Mouse (Mus musculus) limb, embryonic 12.5 days (tissue): Measurements from ENCODE around the gene 4922502D21Rik. TPM values are rescaled to one million over a fixed set of nuclear protein-coding genes. Genes with fewer than 3 reads are reported as not detected.

Experiments used
- ATAC-seq: fragments of 200-750 bp; cut with Nextera tagmentation; 2 replicates; pipeline ENCODE4 v1.8.0; 2017; ENCODE audit warnings: low read depth, moderate TSS enrichment; ENCODE audit not compliant: insufficient number of reproducible peaks, insufficient read depth, low FRiP score, low TSS enrichment
- H3K27ac ChIP-seq: fragments of 300-500 bp; sonication (generic); 2 replicates; pipeline ENCODE4 v1.5.1; 2016; ENCODE audit warnings: mild to moderate bottlenecking, moderate library complexity
- H3K27me3 ChIP-seq: fragments of 300-500 bp; sonication (generic); 2 replicates; pipeline ENCODE4 v1.6.1; 2016; ENCODE audit warnings: mild to moderate bottlenecking, moderate library complexity
- H3K36me3 ChIP-seq: fragments of 300-500 bp; sonication (generic); 2 replicates; pipeline ENCODE4 v1.6.1; 2016; ENCODE audit warnings: mild to moderate bottlenecking, moderate library complexity
- H3K4me1 ChIP-seq: fragments of 300-500 bp; sonication (generic); replicated peaks from 2 replicates; pipeline ENCODE4 v1.6.1; 2016
- H3K4me2 ChIP-seq: fragments of 300-500 bp; sonication (generic); 2 replicates; pipeline ENCODE4 v1.6.1; 2016; ENCODE audit warnings: mild to moderate bottlenecking, moderate library complexity
- H3K4me3 ChIP-seq: fragments of 300-500 bp; sonication (generic); replicated peaks from 2 replicates; pipeline ENCODE4 v1.5.1; 2016; ENCODE audit warnings: mild to moderate bottlenecking
- H3K9ac ChIP-seq: fragments of 300-500 bp; sonication (generic); replicated peaks from 2 replicates; pipeline ENCODE4 v1.6.1; 2016; ENCODE audit warnings: mild to moderate bottlenecking, moderate library complexity
- H3K9me3 ChIP-seq: fragments of 300-500 bp; sonication (generic); 2 replicates; pipeline ENCODE4 v1.6.1; 2016; ENCODE audit warnings: mild to moderate bottlenecking, moderate library complexity
- WGBS: fragments of 180-500 bp; shearing (Covaris S2); methylation state at CpG from one replicate; pipeline ENCODE4 v1.1.7; 2016; 5-methylcytosine and 5-hydroxymethylcytosine counted together
- polyA plus RNA-seq: library from polyadenylated mRNA; unstranded; fragments of >200 nt; fragmentation: Nextera tagmentation; extraction: Ambion mirVana; gene quantifications from 2 replicates; pipeline ENCODE4 v1.2.1, GENCODE M21; 2016

The 4922502D21Rik gene
- polyA plus RNA-seq, 1 experiment from 2014 or later, result not detected

DNA sequence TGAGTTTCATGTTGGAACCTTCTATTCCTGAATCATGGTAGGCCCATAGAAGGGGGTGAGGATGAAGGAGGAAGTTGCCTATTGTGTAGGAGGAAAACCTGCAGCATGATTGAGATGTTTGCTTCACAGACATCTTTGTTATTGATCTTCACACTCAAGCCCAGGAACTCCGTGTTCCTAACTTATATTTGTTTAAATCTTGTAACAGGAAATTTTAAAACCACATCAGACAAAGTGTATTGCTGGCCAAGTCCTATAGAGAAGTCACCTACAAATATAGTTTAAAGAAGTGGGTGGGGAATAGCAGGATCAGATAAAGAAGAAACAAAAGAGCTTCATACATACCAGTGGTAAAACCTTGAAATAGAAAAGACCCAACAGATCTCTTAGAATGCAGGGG is 27.4 kb downstream of the 4922502D21Rik start:
- ATAC-seq, result no peak
- no peak overlapping the region for H3K4me2 ChIP-seq
- WGBS, result 71% methylated on average over 1 of the region's 1 CpGs
- H3K9me3 ChIP-seq, result no peaks in the 10 kb centered on the region
- H3K4me1 ChIP-seq, result no peaks in the 10 kb centered on the region
- H3K9ac ChIP-seq, result no peak overlapping the region
- H3K27ac ChIP-seq, result no peak overlapping the region
- H3K27me3 ChIP-seq, result no peaks in the 10 kb centered on the region
- H3K4me3 ChIP-seq, result no peak overlapping the region
- H3K36me3 ChIP-seq, result no peaks in the 10 kb centered on the region

DNA sequence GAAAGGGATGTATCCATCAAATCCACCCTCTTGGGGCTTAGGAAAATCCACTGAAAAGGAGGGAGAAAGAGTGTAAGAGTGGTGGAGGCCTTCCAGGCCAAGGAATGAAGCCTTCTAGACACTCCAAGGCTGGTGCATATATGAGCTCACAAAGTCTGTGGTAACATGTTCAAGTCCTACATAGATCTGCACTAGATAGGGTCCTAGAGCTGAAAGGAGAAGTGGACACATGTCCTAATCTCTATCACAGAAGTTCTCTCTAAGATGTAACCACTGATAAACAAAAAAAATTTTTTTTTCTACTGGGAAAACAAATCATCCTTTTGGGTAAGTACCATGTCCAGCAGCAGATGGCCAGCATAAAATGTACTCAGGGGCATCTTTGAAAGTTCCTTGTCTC is 42.9 kb downstream of the 4922502D21Rik start:
- no peak overlapping the region for H3K4me2 ChIP-seq
- no peaks in the 10 kb centered on the region for H3K4me1 ChIP-seq
- no peaks in the 10 kb centered on the region for H3K9me3 ChIP-seq
- ATAC-seq, result no peak
- H3K36me3 ChIP-seq, result no peaks in the 10 kb centered on the region
- H3K27me3 ChIP-seq, result no peaks in the 10 kb centered on the region
- no peak overlapping the region for H3K4me3 ChIP-seq
- no peak overlapping the region for H3K27ac ChIP-seq
- H3K9ac ChIP-seq, result no peak overlapping the region

DNA sequence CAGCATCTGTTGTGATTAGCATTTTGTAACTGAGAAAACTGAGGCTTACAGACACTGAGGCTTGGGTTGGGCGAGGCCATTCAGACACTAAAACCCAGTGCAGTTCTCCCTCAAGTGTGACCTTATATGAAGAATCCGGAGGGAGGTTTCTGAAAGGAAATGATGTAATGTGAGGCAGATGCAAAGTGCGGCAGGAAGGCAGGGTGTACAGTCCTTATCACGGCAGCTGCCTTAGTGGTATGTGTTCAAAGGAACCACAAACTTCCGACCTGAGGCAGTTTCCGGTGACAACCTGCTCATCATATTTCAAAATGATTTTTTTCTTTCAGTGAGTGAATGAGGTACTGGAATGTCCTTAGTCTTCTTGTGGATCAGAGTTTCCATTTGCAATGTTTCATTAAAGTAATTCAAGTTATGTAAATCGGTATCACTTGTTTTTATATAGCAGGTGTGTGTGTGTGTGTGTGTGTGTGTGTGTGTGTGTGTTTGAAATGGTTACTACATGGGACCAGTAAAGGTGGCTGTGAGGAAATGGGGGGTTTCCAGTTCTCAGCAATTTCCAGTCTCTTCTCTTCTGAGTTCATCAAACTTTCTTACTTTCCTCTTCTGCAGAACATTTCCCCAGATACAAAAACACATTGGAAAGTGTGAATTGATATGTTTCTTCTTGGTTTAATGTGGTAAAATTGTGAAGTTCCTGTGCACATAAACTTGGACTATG is 47.1 kb downstream of the 4922502D21Rik start:
- Histone ChIP-seq H3K9ac (no peak overlapping the region), H3K9me3 (no peaks in the 10 kb centered on the region), H3K4me3 (no peak overlapping the region), H3K36me3 (no peaks in the 10 kb centered on the region), H3K4me2 (no peak overlapping the region), H3K27me3 (no peaks in the 10 kb centered on the region), H3K4me1 (no peaks in the 10 kb centered on the region), H3K27ac (no peak overlapping the region)
- no peak for ATAC-seq
- 76% methylated on average over 7 of the region's 7 CpGs for WGBS

DNA sequence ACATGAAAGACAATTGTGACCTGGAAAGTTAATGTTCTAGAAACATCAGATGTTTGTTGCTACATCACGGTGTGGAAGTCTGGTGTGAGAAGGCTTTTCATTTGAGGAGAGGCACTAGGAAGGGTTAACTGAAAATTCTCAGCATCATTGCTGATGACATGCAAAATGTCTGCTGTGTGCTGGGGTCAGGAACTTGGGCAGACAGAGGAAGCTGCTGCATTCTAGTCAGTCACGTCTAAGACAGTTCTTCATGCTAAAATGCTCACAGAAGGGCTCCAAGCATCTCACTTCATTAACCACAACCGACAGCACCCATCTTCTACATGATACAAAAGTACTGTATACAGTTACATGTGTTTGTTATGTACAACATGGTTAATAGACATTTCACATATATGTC is 48.3 kb downstream of the 4922502D21Rik start:
- H3K4me2 ChIP-seq, result no peak overlapping the region
- H3K4me1 ChIP-seq, result no peaks in the 10 kb centered on the region
- no peak overlapping the region for H3K27ac ChIP-seq
- no peak overlapping the region for H3K4me3 ChIP-seq
- no peaks in the 10 kb centered on the region for H3K9me3 ChIP-seq
- ATAC-seq, result no peak
- H3K27me3 ChIP-seq, result no peaks in the 10 kb centered on the region
- 66% methylated on average over 3 of the region's 3 CpGs for WGBS
- H3K9ac ChIP-seq, result no peak overlapping the region
- no peaks in the 10 kb centered on the region for H3K36me3 ChIP-seq

DNA sequence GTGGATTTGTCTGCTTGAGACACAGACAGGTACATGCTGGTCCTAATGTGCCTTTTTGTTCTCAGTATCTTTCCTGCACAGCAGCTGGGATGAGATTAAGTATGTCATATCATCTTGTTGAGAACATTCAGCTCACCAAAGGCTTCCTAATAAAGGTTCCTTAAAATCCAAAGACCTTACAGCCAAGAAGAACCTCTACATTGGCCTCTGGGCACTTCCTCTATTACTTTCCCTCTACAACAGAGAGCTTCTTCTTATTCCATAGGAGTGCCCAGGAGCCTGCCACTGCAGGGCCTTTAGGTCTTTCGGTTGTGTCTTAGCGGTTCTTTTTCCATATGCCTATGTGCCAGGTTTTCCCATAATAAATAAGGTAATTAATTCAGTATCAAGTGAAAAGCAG is 55.1 kb downstream of the 4922502D21Rik start:
- ATAC-seq, result no peak

DNA sequence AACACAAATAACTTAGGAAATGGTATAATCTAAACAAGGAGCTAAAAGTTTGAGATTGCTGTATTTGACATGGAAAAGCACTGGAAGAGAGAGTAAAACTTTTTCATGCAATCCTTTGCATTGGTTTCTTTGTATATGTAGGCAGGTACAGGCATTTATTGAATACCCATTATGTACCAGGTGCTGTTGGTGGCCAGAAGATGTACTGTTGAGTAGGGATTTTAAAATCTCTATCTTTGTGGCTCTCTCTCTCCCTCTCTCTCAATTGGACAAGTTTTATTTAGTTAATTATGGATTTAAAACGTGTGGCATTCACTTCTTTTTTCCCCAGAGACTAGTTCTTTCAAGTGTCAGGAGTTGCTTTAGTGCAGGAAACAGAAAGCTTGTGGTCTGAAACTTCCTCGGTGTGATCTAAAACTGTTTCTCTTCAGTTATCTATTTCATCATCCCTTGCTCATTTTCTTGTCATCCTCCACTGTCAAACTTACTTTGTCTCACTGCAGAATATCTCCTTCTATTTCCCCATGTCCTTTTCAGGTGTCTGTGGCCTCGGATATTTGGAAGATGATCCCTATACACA is 55.9 kb downstream of the 4922502D21Rik start:
- Histone ChIP-seq H3K4me3 (no peak overlapping the region), H3K4me1 (no peaks in the 10 kb centered on the region), H3K9ac (no peak overlapping the region), H3K27ac (no peak overlapping the region), H3K4me2 (no peak overlapping the region), H3K27me3 (no peaks in the 10 kb centered on the region), H3K36me3 (no peaks in the 10 kb centered on the region), H3K9me3 (no peaks in the 10 kb centered on the region)
- ATAC-seq, result no peak
- 69% methylated on average over 3 of the region's 3 CpGs for WGBS

More for the DNA sequence above, 55.1 kb downstream of the 4922502D21Rik start:
- Histone ChIP-seq H3K36me3 (no peaks in the 10 kb centered on the region), H3K4me2 (no peak overlapping the region), H3K9me3 (no peaks in the 10 kb centered on the region), H3K27me3 (no peaks in the 10 kb centered on the region), H3K4me1 (no peaks in the 10 kb centered on the region), H3K27ac (no peak overlapping the region), H3K9ac (no peak overlapping the region), H3K4me3 (no peak overlapping the region)
- WGBS, result 95% methylated on average over 2 of the region's 2 CpGs

DNA sequence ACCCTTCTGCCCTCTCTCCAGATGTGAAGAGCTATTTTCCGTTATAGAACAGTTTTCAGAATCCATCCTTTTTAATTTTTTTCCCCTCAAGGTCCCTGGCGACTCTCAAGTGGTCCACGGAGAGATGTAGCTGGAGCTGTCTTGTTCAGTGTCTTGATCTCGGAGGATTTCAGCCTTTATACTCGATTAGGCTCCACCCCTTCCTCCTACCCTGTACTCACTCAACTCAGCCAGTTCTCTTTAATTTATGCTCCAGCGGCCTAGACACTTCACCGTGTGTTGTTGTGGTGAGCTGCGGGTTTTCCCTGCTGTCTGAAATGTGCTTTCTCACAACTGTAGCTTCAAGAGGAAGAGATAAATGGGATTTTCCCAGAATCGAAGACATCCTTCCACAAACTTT is 56.4 kb downstream of the 4922502D21Rik start, which contains the start of gene Cd69:
Gene Cd69, minus strand, starts transcription at position 217 of the 400 bp plus-strand sequence.
- H3K9me3 ChIP-seq, result no peaks in the 10 kb centered on the region
- H3K27me3 ChIP-seq, result no peaks in the 10 kb centered on the region
- no peak within 1 kb of the TSS for H3K9ac ChIP-seq
- H3K4me2 ChIP-seq, result no peak within 1 kb of the TSS
- H3K4me3 ChIP-seq, result no peak within 1 kb of the TSS
- no peaks in the 10 kb centered on the region for H3K36me3 ChIP-seq
- ATAC-seq, result no peak
- H3K4me1 ChIP-seq, result no peaks in the 10 kb centered on the region
- no peak within 1 kb of the TSS for H3K27ac ChIP-seq
- WGBS, result 80% methylated on average over 9 of the region's 9 CpGs

DNA sequence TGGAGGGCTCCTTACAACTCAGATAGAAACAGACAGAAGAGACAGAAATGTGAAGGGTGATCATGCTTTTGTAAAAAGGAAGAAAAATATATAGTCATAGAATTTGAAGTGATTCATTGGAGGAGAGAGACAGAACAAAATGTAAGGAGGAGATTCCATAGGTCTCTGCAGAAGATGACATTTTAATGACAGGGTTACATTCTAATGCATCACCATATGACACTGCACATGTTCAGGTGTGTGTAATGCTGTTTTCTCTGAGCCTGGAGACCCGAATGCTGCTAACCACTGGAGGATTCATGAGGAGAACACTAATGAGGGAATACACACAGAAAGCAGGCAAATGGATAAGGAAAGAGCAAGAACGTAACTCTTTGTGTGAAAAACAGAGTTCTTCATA is 57.1 kb downstream of the 4922502D21Rik start:
- H3K4me3 ChIP-seq, result no peak overlapping the region
- H3K27me3 ChIP-seq, result no peaks in the 10 kb centered on the region
- no peak overlapping the region for H3K27ac ChIP-seq
- no peak overlapping the region for H3K4me2 ChIP-seq
- no peaks in the 10 kb centered on the region for H3K4me1 ChIP-seq
- H3K36me3 ChIP-seq, result no peaks in the 10 kb centered on the region
- 71% methylated on average over 2 of the region's 2 CpGs for WGBS
- H3K9ac ChIP-seq, result no peak overlapping the region
- H3K9me3 ChIP-seq, result no peaks in the 10 kb centered on the region
- no peak for ATAC-seq

DNA sequence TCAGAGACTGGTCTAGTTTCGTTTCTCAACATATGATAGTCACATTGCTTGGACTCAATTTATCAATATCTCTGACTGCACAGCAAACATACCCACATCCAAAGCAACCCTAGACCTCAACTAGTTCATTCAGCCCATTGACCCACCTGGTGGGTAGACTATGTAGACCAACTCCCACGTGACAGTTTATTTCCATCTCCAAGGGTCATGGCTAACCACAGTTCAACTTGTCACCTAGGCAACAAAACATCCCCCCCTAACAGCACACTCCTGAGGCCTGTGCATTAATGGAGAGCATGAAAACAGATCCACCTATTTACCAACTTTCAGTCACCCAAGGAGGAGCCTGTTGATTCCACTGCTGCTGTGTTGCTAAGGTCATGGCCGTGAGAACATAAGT is 57.9 kb downstream of the 4922502D21Rik start:
- no peak overlapping the region for H3K4me2 ChIP-seq
- WGBS, result 87% methylated on average over 3 of the region's 3 CpGs

More for the DNA sequence above, 57.9 kb downstream of the 4922502D21Rik start:
- no peaks in the 10 kb centered on the region for H3K36me3 ChIP-seq
- no peak for ATAC-seq
- no peak overlapping the region for H3K4me3 ChIP-seq
- no peaks in the 10 kb centered on the region for H3K9me3 ChIP-seq
- no peak overlapping the region for H3K9ac ChIP-seq
- H3K27ac ChIP-seq, result no peak overlapping the region
- H3K27me3 ChIP-seq, result no peaks in the 10 kb centered on the region
- no peaks in the 10 kb centered on the region for H3K4me1 ChIP-seq

Other genes starting within 250 kb of the 4922502D21Rik start
- gene Clec2e, start 230.9 kb downstream of the 4922502D21Rik start, polyA plus RNA-seq, result not detected in 2 replicates
- 0.23 TPM in 1 of 2 replicates, not detected in the other for gene Clec2d, start 151.2 kb downstream of the 4922502D21Rik start, polyA plus RNA-seq
- 0.10 TPM in 1 of 2 replicates, not detected in the other for gene Cd69, start 56.4 kb downstream of the 4922502D21Rik start, polyA plus RNA-seq
- gene Clec12a, start 10.9 kb upstream of the 4922502D21Rik start, polyA plus RNA-seq, result 0.36 and 0.38 TPM in 2 replicates
- not detected in 2 replicates for gene Clec12b, start 54.1 kb upstream of the 4922502D21Rik start, polyA plus RNA-seq
- 3.7 and 4.5 TPM in 2 replicates for gene Clec1b, start 65.5 kb upstream of the 4922502D21Rik start, polyA plus RNA-seq
- 0.10 TPM in 1 of 2 replicates, not detected in the other for gene Clec9a, start 77.1 kb upstream of the 4922502D21Rik start, polyA plus RNA-seq
- gene Clec1a, start 120.2 kb upstream of the 4922502D21Rik start, polyA plus RNA-seq, result 1.3 and 1.7 TPM in 2 replicates
- gene Olr1, start 175.4 kb upstream of the 4922502D21Rik start, polyA plus RNA-seq, result not detected in 2 replicates
- not detected in 2 replicates for gene Tmem52b, start 180.8 kb upstream of the 4922502D21Rik start, polyA plus RNA-seq
- 46.4 and 46.6 TPM in 2 replicates for gene Gabarapl1, start 201.4 kb upstream of the 4922502D21Rik start, polyA plus RNA-seq
- not detected in 2 replicates for gene Klre1, start 246.1 kb upstream of the 4922502D21Rik start, polyA plus RNA-seq